Mouse (Mus musculus) G1E (cell line): Measurements from ENCODE around the gene Slc22a23. TPM values are rescaled to one million over a fixed set of nuclear protein-coding genes. Genes with fewer than 3 reads are reported as not detected.
A peak's percentile ranks its signal among the peaks of the same experiment; 100 is the strongest.

Experiments used
- ATAC-seq: 2 replicates; pipeline ENCODE4 v1.8.0; 2016; ENCODE audit warnings: mild to moderate bottlenecking; ENCODE audit not compliant: insufficient number of reproducible peaks, poor library complexity, low FRiP score, severe bottlenecking; ENCODE audit errors: extremely low read depth
- DNase-seq: peaks from one replicate; pipeline ENCODE4 v3.0.0; 2012; ENCODE audit warnings: low spot score
- H3K27me3 ChIP-seq: 2 replicates; pipeline ENCODE4 v1.6.1; 2012; ENCODE audit warnings: mild to moderate bottlenecking, low read length, inconsistent platforms; ENCODE audit not compliant: insufficient read depth
- H3K36me3 ChIP-seq: replicated peaks from 2 replicates; pipeline ENCODE3; 2012; ENCODE audit warnings: mild to moderate bottlenecking, inconsistent platforms
- H3K4me1 ChIP-seq: 2 replicates; pipeline ENCODE4 v1.6.1; 2012; ENCODE audit warnings: low read depth, low read length, inconsistent platforms, mixed read lengths; ENCODE audit not compliant: insufficient read depth
- H3K4me3 ChIP-seq: 2 replicates; pipeline ENCODE4 v1.5.1; 2012; ENCODE audit warnings: low read depth, mild to moderate bottlenecking, inconsistent platforms, low read length, moderate library complexity, mixed read lengths
- H3K9me3 ChIP-seq: replicated peaks from 2 replicates; pipeline ENCODE4 v1.6.1; 2012; ENCODE audit warnings: inconsistent platforms
- CTCF ChIP-seq: IDR thresholded peaks from 2 replicates; pipeline ENCODE4 v1.5.1; 2012; ENCODE audit warnings: low read depth, low read length, inconsistent platforms, mixed read lengths
- GATA1 ChIP-seq: IDR thresholded peaks from 2 replicates; pipeline ENCODE4 v1.6.1; 2012; ENCODE audit warnings: borderline replicate concordance, low read length, inconsistent platforms, mixed read lengths
- GATA2 ChIP-seq: IDR thresholded peaks from 2 replicates; pipeline ENCODE4 v1.6.1; 2012; ENCODE audit warnings: low read depth, low read length, inconsistent platforms, borderline replicate concordance
- POLR2AphosphoS5 ChIP-seq: IDR thresholded peaks from 2 replicates; pipeline ENCODE4 v1.6.1; 2012; ENCODE audit warnings: low read depth, low read length, inconsistent platforms; ENCODE audit not compliant: insufficient replicate concordance
- TAL1 ChIP-seq: conservative IDR thresholded peaks from 2 replicates; pipeline ENCODE4 v1.6.1; 2012; ENCODE audit warnings: low read depth, low read length, inconsistent platforms, mixed read lengths
- polyA plus RNA-seq: library from polyadenylated mRNA; stranded (reverse); fragments of >175 nt; gene quantifications from 2 replicates; pipeline ENCODE4 v1.2.3, GENCODE M21; 2012
- total RNA-seq, 2 experiments: library from RNA; stranded (forward) in 1 of 2; stranded (reverse) in 1 of 2; fragments of 200-1000 nt in 1 of 2; fragments of >200 nt in 1 of 2; fragmentation: Nextera tagmentation in 1 of 2; gene quantifications; 2 replicates each; pipeline ENCODE4 v1.2.3; 2014 to 2017

The Slc22a23 gene
- total and polyA plus RNA-seq, 3 experiments: 18.0 to 68.0 (median 43.8) TPM

- no peak for ATAC-seq
- H3K9me3 ChIP-seq: no peaks in the 10 kb centered on the region
- no peaks in the 10 kb centered on the region for H3K27me3 ChIP-seq
- no peak for TF ChIP-seq GATA1
- H3K36me3 ChIP-seq: peaks cover 75% of the 10 kb centered on the region
- H3K4me1 ChIP-seq: no peaks in the 10 kb centered on the region
- no peak for DNase-seq
- no peak overlapping the region for H3K4me3 ChIP-seq
Measured at GRCm38 (mm10) chr13:34207714-34208470, 137.1 kb downstream of the Slc22a23 start.

- Histone ChIP-seq H3K4me3 (no peak overlapping the region), H3K4me1 (no peaks in the 10 kb centered on the region), H3K27me3 (no peaks in the 10 kb centered on the region), H3K9me3 (no peaks in the 10 kb centered on the region), H3K36me3 (peaks cover 81% of the 10 kb centered on the region)
- no peak for ATAC-seq
- TF ChIP-seq CTCF: no peak
- TF ChIP-seq TAL1: no peak
- no peak for TF ChIP-seq GATA1
- TF ChIP-seq POLR2AphosphoS5: no peak
- no peak for TF ChIP-seq GATA2
- DNase-seq: no peak
Measured at GRCm38 (mm10) chr13:34205216-34205615, 139.8 kb downstream of the Slc22a23 start.

- H3K36me3 ChIP-seq: peaks cover 95% of the 10 kb centered on the region
- no peaks in the 10 kb centered on the region for H3K9me3 ChIP-seq
- ATAC-seq (no peak), DNase-seq (no peak)
- no peak overlapping the region for H3K4me3 ChIP-seq
- 0 out of 2 replicates have a peak, but pooled peaks cover 2% of the 10 kb centered on the region for H3K4me1 ChIP-seq
- no peak for TF ChIP-seq POLR2AphosphoS5
- no peak for TF ChIP-seq GATA2
- no peak for TF ChIP-seq CTCF
- TF ChIP-seq TAL1: no peak
- TF ChIP-seq GATA1: no peak
- H3K27me3 ChIP-seq: no peaks in the 10 kb centered on the region
Measured at GRCm38 (mm10) chr13:34195676-34196075, 149.3 kb downstream of the Slc22a23 start.

- no peak overlapping the region for H3K4me3 ChIP-seq
- peaks cover 93% of the 10 kb centered on the region for H3K36me3 ChIP-seq
- H3K4me1 ChIP-seq: 0 out of 2 replicates have a peak, but pooled peaks cover 2% of the 10 kb centered on the region
- TF ChIP-seq CTCF: no peak
- no peak for TF ChIP-seq TAL1
- TF ChIP-seq POLR2AphosphoS5: no peak
- TF ChIP-seq GATA2: no peak
- no peak for TF ChIP-seq GATA1
- H3K27me3 ChIP-seq: no peaks in the 10 kb centered on the region
- DNase-seq (no peak), ATAC-seq (no peak)
- H3K9me3 ChIP-seq: no peaks in the 10 kb centered on the region
Measured at GRCm38 (mm10) chr13:34193384-34193783, 151.6 kb downstream of the Slc22a23 start.

DNA sequence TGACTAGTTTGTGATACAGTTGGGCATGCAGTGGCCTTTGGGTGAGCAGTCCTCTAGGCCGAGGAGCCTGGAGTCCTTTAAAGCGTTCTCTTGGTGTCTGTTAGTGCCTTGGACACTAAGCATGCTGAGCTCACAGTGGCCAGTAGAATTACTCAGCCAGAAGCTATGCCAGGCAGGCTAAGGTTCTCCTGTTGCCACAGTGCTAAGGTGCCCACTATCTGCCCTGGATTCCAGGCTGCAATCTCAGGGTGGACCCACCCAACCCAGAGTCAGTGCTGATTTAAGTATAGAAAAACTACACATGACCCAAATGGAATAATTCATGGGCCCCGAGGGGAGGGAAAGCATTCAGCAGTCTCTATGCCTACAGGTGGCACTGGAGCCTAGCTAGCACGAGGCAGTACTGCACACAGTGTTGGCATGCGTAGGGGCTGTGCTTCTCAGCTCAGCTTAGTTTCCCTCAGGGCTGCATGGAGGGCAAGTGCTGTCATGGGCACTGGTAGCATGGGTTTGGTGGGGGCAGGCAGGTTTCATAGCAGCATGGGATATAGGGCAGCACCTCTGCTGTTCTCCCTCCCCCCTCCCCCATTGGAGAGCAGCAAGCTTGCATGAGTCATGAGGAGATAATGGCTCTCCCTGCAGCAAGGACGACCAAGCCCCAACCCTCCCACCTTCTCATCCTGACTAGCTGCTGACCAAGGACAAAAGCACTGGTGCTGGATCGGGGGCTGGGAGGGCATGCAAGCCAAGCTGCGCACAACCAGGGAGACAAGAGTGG, 152.4 kb downstream of the Slc22a23 start:
- no peaks in the 10 kb centered on the region for H3K27me3 ChIP-seq
- H3K4me3 ChIP-seq: no peak overlapping the region
- H3K9me3 ChIP-seq: no peaks in the 10 kb centered on the region
- TF ChIP-seq TAL1: no peak
- no peak for TF ChIP-seq GATA2
- TF ChIP-seq GATA1: no peak
- no peak for TF ChIP-seq CTCF
- TF ChIP-seq POLR2AphosphoS5: no peak
- H3K4me1 ChIP-seq: 0 out of 2 replicates have a peak, but pooled peaks cover 2% of the 10 kb centered on the region
- peaks cover 91% of the 10 kb centered on the region for H3K36me3 ChIP-seq
- no peak for DNase-seq
- no peak for ATAC-seq

GRCm38 (mm10) chr13:34187571-34187970, 157.4 kb downstream of the Slc22a23 start:
- TF ChIP-seq TAL1 (no peak), CTCF (0 out of 2 replicates have a peak, but pooled peaks have one; percentile 7), GATA1 (no peak), GATA2 (no peak), POLR2AphosphoS5 (no peak)
- DNase-seq (peak; percentile 20), ATAC-seq (no peak; the same call in 1 of the 2 replicates)
- H3K4me3 ChIP-seq: no peak overlapping the region
- H3K27me3 ChIP-seq: no peaks in the 10 kb centered on the region
- no peaks in the 10 kb centered on the region for H3K4me1 ChIP-seq
- no peaks in the 10 kb centered on the region for H3K9me3 ChIP-seq
- H3K36me3 ChIP-seq: peaks cover 88% of the 10 kb centered on the region
